Mouse (Mus musculus): Measurements from ENCODE around the gene Vkorc1l1. TPM values are rescaled to one million over a fixed set of nuclear protein-coding genes. Genes with fewer than 3 reads are reported as not detected.

Vkorc1l1 gene
- total and polyA plus RNA-seq, 3 experiments = 24.2 to 42.4 TPM; not detected in 1

- Histone ChIP-seq H3K9ac (ENCODE audit: control insufficient read depth, low read depth, low read length, poor library complexity, severe bottlenecking) (no peak overlapping the region), H3K27me3 (ENCODE audit: control insufficient read depth in 1 of 2, insufficient read depth in 2 of 2, low read length in 2 of 2) (no peaks in the 10 kb centered on the region), H3K4me1 (ENCODE audit: control insufficient read depth in 1 of 2, insufficient read depth in 2 of 2, low read length in 2 of 2) (no peaks in the 10 kb centered on the region), H3K79me2 (ENCODE audit: control insufficient read depth, insufficient read depth, low read length, poor library complexity) (no peaks in the 10 kb centered on the region), H3K36me3 (ENCODE audit: control insufficient read depth in 1 of 2, insufficient read depth in 2 of 2, low read length in 2 of 2) (no peaks in the 10 kb centered on the region), H3K27ac (ENCODE audit: control insufficient read depth, low read depth, low read length) (no peak overlapping the region), H3K9me3 (replicated peaks; ENCODE audit: insufficient read depth, low read length) (no peaks in the 10 kb centered on the region), H3K4me3 (ENCODE audit: control insufficient read depth in 1 of 2, insufficient read depth in 1 of 2, low read depth in 2 of 2, low read length in 2 of 2) (no peak overlapping the region)
- TF ChIP-seq MYB (IDR thresholded peaks at IDR 0.05; ENCODE audit: low read depth, low read length) = no peak
- peak; percentile 34 for TF ChIP-seq SMC3 (IDR thresholded peaks at IDR 0.05; ENCODE audit: low read depth, low read length)
- TF ChIP-seq CTCF (IDR thresholded peaks at IDR 0.05 in 2 of 3, conservative IDR thresholded peaks at IDR 0.05 in 1 of 3; ENCODE audit: control insufficient read depth in 1 of 3, insufficient read depth in 1 of 3, low read depth in 2 of 3, low read length in 3 of 3, poor library complexity in 1 of 3, severe bottlenecking in 1 of 3) = peak; percentile 57 to 80 (median 67)
- peak; percentile 46 for DNase-seq (ENCODE audit: low read depth, low spot score)
These were observed 69.2 kb downstream of the Vkorc1l1 start for GRCm38 (mm10) chr5:130010961-130011360.

- Histone ChIP-seq H3K4me1 (ENCODE audit: control insufficient read depth in 1 of 2, insufficient read depth in 2 of 2, low read length in 2 of 2) (no peaks in the 10 kb centered on the region), H3K9me3 (replicated peaks; ENCODE audit: insufficient read depth, low read length) (no peaks in the 10 kb centered on the region), H3K4me3 (ENCODE audit: control insufficient read depth in 1 of 2, insufficient read depth in 1 of 2, low read depth in 2 of 2, low read length in 2 of 2) (no peak overlapping the region), H3K36me3 (ENCODE audit: control insufficient read depth in 1 of 2, insufficient read depth in 2 of 2, low read length in 2 of 2) (no peaks in the 10 kb centered on the region), H3K9ac (ENCODE audit: control insufficient read depth, low read depth, low read length, poor library complexity, severe bottlenecking) (no peak overlapping the region), H3K27ac (ENCODE audit: control insufficient read depth, low read depth, low read length) (no peak overlapping the region), H3K27me3 (ENCODE audit: control insufficient read depth in 1 of 2, insufficient read depth in 2 of 2, low read length in 2 of 2) (no peaks in the 10 kb centered on the region), H3K79me2 (ENCODE audit: control insufficient read depth, insufficient read depth, low read length, poor library complexity) (no peaks in the 10 kb centered on the region)
- no peak for TF ChIP-seq SMC3 (IDR thresholded peaks at IDR 0.05; ENCODE audit: low read depth, low read length)
- TF ChIP-seq CTCF (IDR thresholded peaks at IDR 0.05 in 2 of 3, conservative IDR thresholded peaks at IDR 0.05 in 1 of 3; ENCODE audit: control insufficient read depth in 1 of 3, insufficient read depth in 1 of 3, low read depth in 2 of 3, low read length in 3 of 3, poor library complexity in 1 of 3, severe bottlenecking in 1 of 3) = peak; percentile 18 to 49 (median 42); a peak in 5 of 6 replicates
- DNase-seq (ENCODE audit: low read depth, low spot score) = no peak
These were observed 73.3 kb downstream of the Vkorc1l1 start for GRCm38 (mm10) chr5:130015104-130015503.

- H3K9me3 ChIP-seq (replicated peaks; ENCODE audit: insufficient read depth, low read length) = no peaks in the 10 kb centered on the region
- H3K27me3 ChIP-seq (ENCODE audit: control insufficient read depth in 1 of 2, insufficient read depth in 2 of 2, low read length in 2 of 2) = no peaks in the 10 kb centered on the region
- H3K36me3 ChIP-seq (ENCODE audit: control insufficient read depth in 1 of 2, insufficient read depth in 2 of 2, low read length in 2 of 2) = peaks cover 0 to 3% of the 10 kb centered on the region in 2 experiments; a peak in 1 of 4 replicates
- no peak for TF ChIP-seq ETS1 (IDR thresholded peaks at IDR 0.05; ENCODE audit: low read depth, low read length)
- TF ChIP-seq GABPA (IDR thresholded peaks at IDR 0.05; ENCODE audit: low read depth, low read length) = no peak
- no peak for TF ChIP-seq RCOR1 (IDR thresholded peaks at IDR 0.05; ENCODE audit: low read depth, low read length)
- no peak for TF ChIP-seq ZNF384 (IDR thresholded peaks at IDR 0.05; ENCODE audit: low read depth, low read length)
- no peak for TF ChIP-seq ZMIZ1 (IDR thresholded peaks at IDR 0.05; ENCODE audit: low read depth, low read length)
- TF ChIP-seq MAX (IDR thresholded peaks at IDR 0.05; ENCODE audit: low read length) = no peak
- TF ChIP-seq POLR2A (IDR thresholded peaks at IDR 0.05; ENCODE audit: control insufficient read depth in 1 of 2, insufficient read depth in 1 of 2, low read depth in 1 of 2, low read length in 2 of 2, poor library complexity in 1 of 2) = no peak
- TF ChIP-seq E2F4 (IDR thresholded peaks at IDR 0.05; ENCODE audit: borderline replicate concordance, low read depth, low read length) = no peak
- TF ChIP-seq CHD1 (IDR thresholded peaks at IDR 0.05; ENCODE audit: low read depth, low read length) = no peak
- no peak overlapping the region for H3K9ac ChIP-seq (ENCODE audit: control insufficient read depth, low read depth, low read length, poor library complexity, severe bottlenecking)
- H3K79me2 ChIP-seq (ENCODE audit: control insufficient read depth, insufficient read depth, low read length, poor library complexity) = no peaks in the 10 kb centered on the region; the same call in 1 of the 2 replicates
- DNase-seq (ENCODE audit: low read depth, low spot score) = no peak
- no peak overlapping the region for H3K4me3 ChIP-seq (ENCODE audit: control insufficient read depth in 1 of 2, insufficient read depth in 1 of 2, low read depth in 2 of 2, low read length in 2 of 2)
- no peaks in the 10 kb centered on the region; a peak in 1 of 4 replicates for H3K4me1 ChIP-seq (ENCODE audit: control insufficient read depth in 1 of 2, insufficient read depth in 2 of 2, low read length in 2 of 2)
- H3K27ac ChIP-seq (ENCODE audit: control insufficient read depth, low read depth, low read length) = no peak overlapping the region
These were observed 77.7 kb downstream of the Vkorc1l1 start for GRCm38 (mm10) chr5:130019461-130019860.
